Mouse (Mus musculus) adrenal gland, adult 2 months (tissue): ENCODE results near the gene Ang. TPM values are rescaled to one million over a fixed set of nuclear protein-coding genes. Genes with fewer than 3 reads are reported as not detected.
A peak's percentile ranks its signal among the peaks of the same experiment; 100 is the strongest.

ENCODE experiments used
- DNase-seq: peaks from one replicate; pipeline ENCODE4 v3.0.0; 2021
- polyA plus RNA-seq: library from polyadenylated mRNA; depleted of rRNA; stranded (reverse); fragments of >200 nt; gene quantifications from 2 replicates; pipeline ENCODE4 v1.2.3, GENCODE M21; 2012; rRNA removed
- total RNA-seq, 2 experiments: library from RNA; stranded (reverse); gene quantifications; 2 replicates each; pipeline ENCODE4 v1.2.3; 2021

The Ang gene
- total and polyA plus RNA-seq, 3 experiments, result 3.2 to 7.7 (median 4.4) TPM

- DNase-seq, result no peak
These were observed 38.6 kb downstream of the Ang start for GRCm38 (mm10) chr14:51129624-51129975.

- no peak for DNase-seq
These were observed 39.5 kb downstream of the Ang start for GRCm38 (mm10) chr14:51130315-51130940.

GRCm38 (mm10) chr14:51131086-51131815, 40.3 kb downstream of the Ang start:
- no peak for DNase-seq

GRCm38 (mm10) chr14:51132372-51132771, 41.4 kb downstream of the Ang start:
- DNase-seq, result no peak

GRCm38 (mm10) chr14:51140342-51140741, 49.4 kb downstream of the Ang start:
- DNase-seq, result peak; percentile 39

GRCm38 (mm10) chr14:51142119-51142518, 51.2 kb downstream of the Ang start:
- no peak for DNase-seq

- DNase-seq, result no peak
These were observed 51.6 kb downstream of the Ang start for GRCm38 (mm10) chr14:51142568-51142967.

GRCm38 (mm10) chr14:51143287-51143686, 52.3 kb downstream of the Ang start:
- no peak for DNase-seq

- DNase-seq, result no peak
These were observed 53.0 kb downstream of the Ang start for GRCm38 (mm10) chr14:51143937-51144336.

- no peak for DNase-seq
These were observed 53.5 kb downstream of the Ang start for GRCm38 (mm10) chr14:51144451-51144850.

GRCm38 (mm10) chr14:51145521-51145920, 54.6 kb downstream of the Ang start:
- DNase-seq, result no peak

GRCm38 (mm10) chr14:51146685-51147084, 55.7 kb downstream of the Ang start, which contains the start of gene Rnase1:
Rnase1 (minus strand) TSS chr14:51146785.
- DNase-seq, result no peak

GRCm38 (mm10) chr14:51148006-51148405, 57.1 kb downstream of the Ang start:
- DNase-seq, result no peak

GRCm38 (mm10) chr14:51149164-51149563, 58.2 kb downstream of the Ang start:
- DNase-seq, result no peak

- no peak for DNase-seq
These were observed 59.4 kb downstream of the Ang start for GRCm38 (mm10) chr14:51150206-51150831.

Other genes with a start within 250 kb of the Ang start
- gene Tep1, start 220.6 kb upstream of the Ang start, total RNA-seq, result 10 to 100 TPM; 15.5 to 17.5 TPM
- gene Tep1, start 220.6 kb upstream of the Ang start, polyA plus RNA-seq, result 16.0 and 18.9 TPM in 2 replicates
- 1 to 10 TPM in 1 of 2 experiments, under 1 TPM in 1; 0.46 to 1.0 TPM for gene Klhl33, start 193.6 kb upstream of the Ang start, total RNA-seq
- gene Klhl33, start 193.6 kb upstream of the Ang start, polyA plus RNA-seq, result 0.45 and 1.0 TPM in 2 replicates
- gene Osgep, start 166.3 kb upstream of the Ang start, total RNA-seq, result 10 to 100 TPM; 37.7 to 45.0 TPM
- 149 and 171 TPM in 2 replicates for gene Osgep, start 166.3 kb upstream of the Ang start, polyA plus RNA-seq
- 10 to 100 TPM; 54.7 to 80.9 TPM for gene Apex1, start 166.2 kb upstream of the Ang start, total RNA-seq
- 20.9 and 27.1 TPM in 2 replicates for gene Apex1, start 166.2 kb upstream of the Ang start, polyA plus RNA-seq
- 10 to 100 TPM; 56.7 to 69.6 TPM for gene Pip4p1, start 160.3 kb upstream of the Ang start, total RNA-seq
- gene Pip4p1, start 160.3 kb upstream of the Ang start, polyA plus RNA-seq, result 120 and 125 TPM in 2 replicates
- gene Pnp, start 160.1 kb upstream of the Ang start, total RNA-seq, result 10 to 100 TPM; 31.2 to 46.1 TPM
- 10.1 and 12.3 TPM in 2 replicates for gene Pnp, start 160.1 kb upstream of the Ang start, polyA plus RNA-seq
- 10 to 100 TPM; 45.4 to 64.1 TPM for gene Gm49342, start 146.6 kb upstream of the Ang start, total RNA-seq
- 2.9 and 4.5 TPM in 2 replicates for gene Gm49342, start 146.6 kb upstream of the Ang start, polyA plus RNA-seq
- 1 to 10 TPM; 1.5 to 2.5 TPM for gene Pnp2, start 135.2 kb upstream of the Ang start, total RNA-seq
- gene Pnp2, start 135.2 kb upstream of the Ang start, polyA plus RNA-seq, result 0.37 and 0.49 TPM in 2 replicates
- gene Rnase10, start 83.4 kb upstream of the Ang start, total RNA-seq, result under 1 TPM; 0.24 to 0.26 TPM
- not detected in 2 replicates for gene Rnase10, start 83.4 kb upstream of the Ang start, polyA plus RNA-seq
- gene Rnase9, start 49.3 kb upstream of the Ang start, total RNA-seq, result not detected
- not detected in 2 replicates for gene Rnase9, start 49.3 kb upstream of the Ang start, polyA plus RNA-seq
- not detected for gene Rnase11, start 41.0 kb upstream of the Ang start, total RNA-seq
- not detected in 2 replicates for gene Rnase11, start 41.0 kb upstream of the Ang start, polyA plus RNA-seq
- not detected for gene Rnase12, start 33.5 kb upstream of the Ang start, total RNA-seq
- gene Rnase12, start 33.5 kb upstream of the Ang start, polyA plus RNA-seq, result not detected in 2 replicates
- under 1 TPM in 1 of 2 experiments, not detected in 1; 0.06 TPM for gene Olfr750, start 16.7 kb upstream of the Ang start, total RNA-seq
- gene Olfr750, start 16.7 kb upstream of the Ang start, polyA plus RNA-seq, result not detected in 2 replicates
- 10 to 100 TPM; 45.5 to 71.4 TPM for gene Rnase4, start 73 bp upstream of the Ang start, total RNA-seq
- 33.7 and 34.7 TPM in 2 replicates for gene Rnase4, start 73 bp upstream of the Ang start, polyA plus RNA-seq
- not detected for gene Eddm3b, start 23.3 kb downstream of the Ang start, total RNA-seq
- not detected in 2 replicates for gene Eddm3b, start 23.3 kb downstream of the Ang start, polyA plus RNA-seq
- gene Rnase6, start 32.8 kb downstream of the Ang start, total RNA-seq, result 1 to 10 TPM; 1.5 to 1.6 TPM
- gene Rnase6, start 32.8 kb downstream of the Ang start, polyA plus RNA-seq, result 0.89 and 0.92 TPM in 2 replicates
- gene Rnase1, start 55.6 kb downstream of the Ang start, total RNA-seq, result 1 to 10 TPM in 1 of 2 experiments, not detected in 1; 2.3 TPM
- gene Rnase1, start 55.6 kb downstream of the Ang start, polyA plus RNA-seq, result not detected in 2 replicates
- not detected for gene Rnase2b, start 71.1 kb downstream of the Ang start, total RNA-seq
- not detected in 2 replicates for gene Rnase2b, start 71.1 kb downstream of the Ang start, polyA plus RNA-seq
- not detected for gene Ang2, start 108.0 kb downstream of the Ang start, total RNA-seq
- gene Ang2, start 108.0 kb downstream of the Ang start, polyA plus RNA-seq, result not detected in 2 replicates
- not detected for gene Ear14, start 112.2 kb downstream of the Ang start, total RNA-seq
- not detected in 2 replicates for gene Ear14, start 112.2 kb downstream of the Ang start, polyA plus RNA-seq
- gene Rnase2a, start 165.0 kb downstream of the Ang start, total RNA-seq, result 10 to 100 TPM in 1 of 2 experiments, 1 to 10 TPM in 1; 9.5 to 15.7 TPM
- not detected in 2 replicates for gene Rnase2a, start 165.0 kb downstream of the Ang start, polyA plus RNA-seq